12 mouse cellular contexts compared by ENCODE assay signal in genomic region chr5:112110306-112110969, GRCm38 (mm10).
A peak's percentile ranks its signal among the peaks of the same experiment; 100 is the strongest.
DNase-seq lines count a peak whose midpoint lies in the region; ATAC-seq lines count a peak whose summit lies in the region.
"Had no signal": no experiment of that assay in that cellular context is flagged by ENCODE, and none has a peak within 500 bp of the region (broad histone marks: within the 10 kb centered on the region; RNA-seq: fewer than 3 reads in every experiment).

No protein-coding gene starts in this region.

- no peaks in the 10 kb centered on the region for H3K9me3 ChIP-seq in forebrain, embryonic 14.5 days (replicated peaks; ENCODE audit: control insufficient read depth, low read length)
- H3K9me3 ChIP-seq: embryonic facial prominence, embryonic 13.5 days; liver, embryonic 13.5 days; megakaryocyte, embryonic 14.5 days had no signal

- H3K9ac ChIP-seq in forebrain, embryonic 14.5 days (ENCODE audit: low read length): peak overlapping the region; percentile 30; the same call in 1 of the 2 replicates
- H3K9ac ChIP-seq: embryonic facial prominence, embryonic 13.5 days; liver, embryonic 13.5 days had no signal

- H3K27me3 ChIP-seq in forebrain, embryonic 14.5 days (replicated peaks; ENCODE audit: control insufficient read depth, insufficient read depth, low read length): no peaks in the 10 kb centered on the region
- H3K27me3 ChIP-seq: embryonic facial prominence, embryonic 13.5 days; liver, embryonic 13.5 days had no signal

- no peak overlapping the region for H3K4me3 ChIP-seq in forebrain, embryonic 14.5 days (ENCODE audit: low read depth, low read length)
- H3K4me3 ChIP-seq: embryonic facial prominence, embryonic 13.5 days; liver, embryonic 13.5 days; megakaryocyte, embryonic 14.5 days had no signal

- ATAC-seq in frontal cortex, adult (ENCODE audit: low TSS enrichment): peak; percentile 59; the same call in 1 of the 2 replicates
- ATAC-seq in forebrain, embryonic 14.5 days: peak; percentile 85

- WGBS in forebrain, embryonic 14.5 days: 4% methylated on average over 22 of the region's 22 CpGs

- peaks cover 19% of the 10 kb centered on the region for H3K4me1 ChIP-seq in forebrain, embryonic 14.5 days (ENCODE audit: control insufficient read depth, insufficient read depth, low read length)
- H3K4me1 ChIP-seq: embryonic facial prominence, embryonic 13.5 days; liver, embryonic 13.5 days; megakaryocyte, embryonic 14.5 days had no signal

- DNase-seq in frontal cortex, postnatal 14 days (ENCODE audit: low spot score in 2 of 2): no peak
- DNase-seq in 3T3-L1 (ENCODE audit: low read depth, low spot score): peak; percentile 12
- DNase-seq in forebrain, embryonic 14.5 days (ENCODE audit: low spot score): peak; percentile 92
- peak; percentile 24 to 44 for DNase-seq in left cerebral cortex, postnatal 25 days (ENCODE audit: low spot score in 2 of 2)
- no peak for DNase-seq in adipocyte (ENCODE audit: low spot score)
- no peak for DNase-seq in heart, adult 8-10 months (ENCODE audit: low spot score)
- DNase-seq in spleen, postnatal 14 days (ENCODE audit: low spot score in 2 of 2): no peak
- DNase-seq: gastrocnemius, postnatal 14 days; liver, embryonic 13.5 days had no signal

- H3K36me3 ChIP-seq in forebrain, embryonic 14.5 days (ENCODE audit: control insufficient read depth, insufficient read depth, low read length): no peaks in the 10 kb centered on the region
- H3K36me3 ChIP-seq: embryonic facial prominence, embryonic 13.5 days; liver, embryonic 13.5 days had no signal

- H3K4me2 ChIP-seq in forebrain, embryonic 14.5 days (ENCODE audit: low read length): no peak overlapping the region
- H3K4me2 ChIP-seq: embryonic facial prominence, embryonic 13.5 days; liver, embryonic 13.5 days had no signal

- H3K27ac ChIP-seq in forebrain, embryonic 14.5 days (ENCODE audit: low read depth, low read length): peak overlapping the region; percentile 68
- H3K27ac ChIP-seq: embryonic facial prominence, embryonic 13.5 days; liver, embryonic 13.5 days had no signal

- intact Hi-C loops in left cerebral cortex, postnatal 25 days (cut with DNase I): no loop called here

Comparison
In these comparisons a context has a peak if more than half of its experiments do, and no peak if none do; other contexts are left out.
1. DNase-seq: peak in 3T3-L1 (single experiment), forebrain, embryonic 14.5 days (single experiment) and left cerebral cortex, postnatal 25 days (2 of 2); none in frontal cortex, postnatal 14 days (0 of 2), adipocyte (single experiment), heart, adult 8-10 months (single experiment) and spleen, postnatal 14 days (0 of 2).